Mouse (Mus musculus) forebrain, embryonic 11.5 days (tissue): ENCODE data around the gene Pagr1a. TPM values are rescaled to one million over a fixed set of nuclear protein-coding genes. Genes with fewer than 3 reads are reported as not detected.

ENCODE experiments used
- ATAC-seq: fragments of 200-750 bp; cut with Nextera tagmentation; replicated peaks from 2 replicates; pipeline ENCODE4 v1.8.0; 2017; ENCODE audit warnings: moderate TSS enrichment; ENCODE audit not compliant: low FRiP score
- DNase-seq: peaks from one replicate; pipeline ENCODE4 v3.0.0-alpha.2; 2017; ENCODE audit warnings: low spot score
- H3K27ac ChIP-seq: fragments of 300-500 bp; sonication (generic); 2 replicates; pipeline ENCODE4 v1.5.1; 2014; ENCODE audit warnings: low read depth, low read length
- H3K27me3 ChIP-seq: fragments of 300-500 bp; sonication (generic); 2 replicates; pipeline ENCODE4 v1.6.1; 2014; ENCODE audit warnings: mild to moderate bottlenecking, low read length, mixed read lengths; ENCODE audit not compliant: control insufficient read depth, insufficient read depth
- H3K36me3 ChIP-seq: fragments of 300-500 bp; sonication (generic); 2 replicates; pipeline ENCODE4 v1.6.1; 2014; ENCODE audit warnings: mild to moderate bottlenecking, low read length, moderate library complexity, mixed read lengths; ENCODE audit not compliant: control insufficient read depth, insufficient read depth
- H3K4me1 ChIP-seq: fragments of 300-500 bp; sonication (generic); replicated peaks from 2 replicates; pipeline ENCODE4 v1.6.1; 2014; ENCODE audit warnings: low read length, mixed read lengths; ENCODE audit not compliant: control insufficient read depth, insufficient read depth
- H3K4me2 ChIP-seq: fragments of 300-500 bp; sonication (generic); 2 replicates; pipeline ENCODE4 v1.6.1; 2014; ENCODE audit warnings: low read depth, mild to moderate bottlenecking, low read length, moderate library complexity, mixed read lengths; ENCODE audit not compliant: severe bottlenecking
- H3K4me3 ChIP-seq: fragments of 300-500 bp; sonication (generic); 2 replicates; pipeline ENCODE4 v1.5.1; 2014; ENCODE audit warnings: low read depth, low read length
- H3K9ac ChIP-seq: fragments of 300-500 bp; sonication (generic); 2 replicates; pipeline ENCODE4 v1.6.1; 2014; ENCODE audit warnings: low read length
- H3K9me3 ChIP-seq: fragments of 300-500 bp; sonication (generic); 2 replicates; pipeline ENCODE4 v1.6.1; 2016; ENCODE audit warnings: low read length, mixed read lengths; ENCODE audit not compliant: control insufficient read depth
- WGBS: fragments of 180-500 bp; shearing (Covaris S2); extraction: QIAGEN DNeasy Blood & Tissue Kit; methylation state at CpG from one replicate; pipeline ENCODE4 v1.1.7; 2014; 5-methylcytosine and 5-hydroxymethylcytosine counted together
- microRNA-seq: library from miRNA; unstranded; fragments of <30 nt; microRNA quantifications from one replicate; pipeline ENCODE4, GENCODE M21; 2016; ENCODE audit not compliant: insufficient number of aligned reads
- polyA plus RNA-seq: library from polyadenylated mRNA; unstranded; fragments of >200 nt; fragmentation: Nextera tagmentation; extraction: Ambion mirVana; gene quantifications from 2 replicates; pipeline ENCODE4 v1.2.1, GENCODE M21; 2014

The Pagr1a gene
- polyA plus RNA-seq, 1 experiment from 2014 or later = 72.4 TPM

- ATAC-seq = no peak
- no peak for DNase-seq
- peak overlapping the region; percentile 90 for H3K9ac ChIP-seq
- no peaks in the 10 kb centered on the region; the same call in 1 of the 2 replicates for H3K36me3 ChIP-seq
- H3K27ac ChIP-seq = no peak overlapping the region
- 28% methylated on average over 14 of the region's 14 CpGs for WGBS
- H3K27me3 ChIP-seq = no peaks in the 10 kb centered on the region
- peak overlapping the region; percentile 84 for H3K4me2 ChIP-seq
- peak overlapping the region; percentile 98 for H3K4me3 ChIP-seq
- H3K4me1 ChIP-seq = peaks cover 6% of the 10 kb centered on the region; the same call in 1 of the 2 replicates
- no peaks in the 10 kb centered on the region for H3K9me3 ChIP-seq
These were observed 40.2 kb downstream of the Pagr1a start for GRCm38 (mm10) chr7:126976878-126977459.

- Histone ChIP-seq H3K27me3 (no peaks in the 10 kb centered on the region), H3K36me3 (no peaks in the 10 kb centered on the region; the same call in 1 of the 2 replicates), H3K27ac (peak within 1 kb of the TSS; percentile 86), H3K4me1 (peaks cover 6% of the 10 kb centered on the region; the same call in 1 of the 2 replicates), H3K4me2 (peak within 1 kb of the TSS; percentile 84), H3K9ac (peak within 1 kb of the TSS; percentile 90), H3K9me3 (no peaks in the 10 kb centered on the region), H3K4me3 (peak within 1 kb of the TSS; percentile 98)
- under 1% methylated on average over 55 of the region's 55 CpGs for WGBS
- ATAC-seq (peak; percentile 95), DNase-seq (peak; percentile 99)
These were observed 40.9 kb downstream of the Pagr1a start, which contains the start of gene Cdiptos for GRCm38 (mm10) chr7:126975950-126976866. TSS of gene Cdiptos (minus strand) at chr7:126976098.

GRCm38 (mm10) chr7:126975893-126975949, 41.4 kb downstream of the Pagr1a start, which contains the start of gene Cdipt:
TSS of gene Cdipt (plus strand) at chr7:126975914.
- 11% methylated on average over 1 of the region's 1 CpGs for WGBS
- ATAC-seq = no peak
- DNase-seq = no peak
- Histone ChIP-seq H3K27me3 (no peaks in the 10 kb centered on the region), H3K36me3 (no peaks in the 10 kb centered on the region; the same call in 1 of the 2 replicates), H3K4me1 (peaks cover 6% of the 10 kb centered on the region; the same call in 1 of the 2 replicates), H3K4me2 (peak within 1 kb of the TSS; percentile 84), H3K9me3 (no peaks in the 10 kb centered on the region), H3K9ac (peak within 1 kb of the TSS; percentile 90), H3K27ac (peak within 1 kb of the TSS; percentile 86), H3K4me3 (peak within 1 kb of the TSS; percentile 98)

GRCm38 (mm10) chr7:126975493-126975892, 41.7 kb downstream of the Pagr1a start:
- no peak overlapping the region for H3K27ac ChIP-seq
- H3K36me3 ChIP-seq = no peaks in the 10 kb centered on the region; the same call in 1 of the 2 replicates
- H3K27me3 ChIP-seq = no peaks in the 10 kb centered on the region
- H3K4me1 ChIP-seq = peaks cover 6% of the 10 kb centered on the region; the same call in 1 of the 2 replicates
- peak overlapping the region; percentile 41 for H3K9ac ChIP-seq
- 12% methylated on average over 8 of the region's 8 CpGs for WGBS
- peak overlapping the region; percentile 84 for H3K4me2 ChIP-seq
- peak; percentile 25; the same call in 1 of the 2 replicates for ATAC-seq
- no peak for DNase-seq
- no peaks in the 10 kb centered on the region for H3K9me3 ChIP-seq
- peak overlapping the region; percentile 98; the same call in 1 of the 2 replicates for H3K4me3 ChIP-seq

- Histone ChIP-seq H3K9me3 (no peaks in the 10 kb centered on the region), H3K36me3 (no peaks in the 10 kb centered on the region), H3K4me1 (no peaks in the 10 kb centered on the region), H3K27me3 (peaks cover 5% of the 10 kb centered on the region), H3K4me2 (no peak overlapping the region), H3K9ac (no peak overlapping the region), H3K27ac (no peak overlapping the region), H3K4me3 (no peak overlapping the region)
- ATAC-seq (no peak), DNase-seq (no peak)
- 51% methylated on average over 6 of the region's 6 CpGs for WGBS
These were observed 49.8 kb downstream of the Pagr1a start for GRCm38 (mm10) chr7:126967361-126967760.

GRCm38 (mm10) chr7:126965568-126965967, 51.6 kb downstream of the Pagr1a start:
- WGBS = 81% methylated on average over 3 of the region's 3 CpGs
- Histone ChIP-seq H3K4me1 (no peaks in the 10 kb centered on the region), H3K4me2 (no peak overlapping the region), H3K9ac (no peak overlapping the region), H3K9me3 (no peaks in the 10 kb centered on the region), H3K27me3 (peaks cover 8% of the 10 kb centered on the region), H3K4me3 (no peak overlapping the region), H3K27ac (no peak overlapping the region), H3K36me3 (no peaks in the 10 kb centered on the region)
- DNase-seq (no peak), ATAC-seq (no peak)

Small RNA genes lying within 50 kb of the gene (microRNA-seq; reads per million reads assigned to microRNA genes)
- gene Gm44343 = not detected

Other genes with a start within 250 kb of the Pagr1a start
- gene Ypel3, start 240.4 kb downstream of the Pagr1a start, polyA plus RNA-seq = 63.9 and 80.5 TPM in 2 replicates
- 0.28 and 0.61 TPM in 2 replicates for gene Tbx6, start 235.9 kb downstream of the Pagr1a start, polyA plus RNA-seq
- gene Ppp4c, start 224.9 kb downstream of the Pagr1a start, polyA plus RNA-seq = 348 and 392 TPM in 2 replicates
- 10.2 and 10.6 TPM in 2 replicates for gene Fam57b, start 219.7 kb downstream of the Pagr1a start, polyA plus RNA-seq
- gene 4930451I11Rik, start 185.7 kb downstream of the Pagr1a start, polyA plus RNA-seq = not detected in 2 replicates
- gene Doc2a, start 169.9 kb downstream of the Pagr1a start, polyA plus RNA-seq = 9.3 and 11.2 TPM in 2 replicates
- gene Hirip3, start 155.4 kb downstream of the Pagr1a start, polyA plus RNA-seq = 29.9 and 38.8 TPM in 2 replicates
- gene Ino80e, start 155.0 kb downstream of the Pagr1a start, polyA plus RNA-seq = 117 and 118 TPM in 2 replicates
- 43.4 and 44.8 TPM in 2 replicates for gene Taok2, start 132.6 kb downstream of the Pagr1a start, polyA plus RNA-seq
- gene Tmem219, start 94.4 kb downstream of the Pagr1a start, polyA plus RNA-seq = 21.3 and 24.4 TPM in 2 replicates
- 26.5 and 28.8 TPM in 2 replicates for gene Kctd13, start 88.5 kb downstream of the Pagr1a start, polyA plus RNA-seq
- 0.25 and 0.40 TPM in 2 replicates for gene Asphd1, start 67.8 kb downstream of the Pagr1a start, polyA plus RNA-seq
- gene Sez6l2, start 66.8 kb downstream of the Pagr1a start, polyA plus RNA-seq = 6.3 and 6.7 TPM in 2 replicates
- gene Cdipt, start 41.4 kb downstream of the Pagr1a start, polyA plus RNA-seq = 68.0 and 78.7 TPM in 2 replicates
- 0.88 and 1.4 TPM in 2 replicates for gene Cdiptos, start 41.3 kb downstream of the Pagr1a start, polyA plus RNA-seq
- 3.9 and 4.4 TPM in 2 replicates for gene Mvp, start 2.7 kb downstream of the Pagr1a start, polyA plus RNA-seq
- not detected in 2 replicates for gene Pagr1b, start 868 bp downstream of the Pagr1a start, polyA plus RNA-seq
- gene Gm42742, start 3.7 kb upstream of the Pagr1a start, polyA plus RNA-seq = 60.9 and 64.7 TPM in 2 replicates
- 9.6 and 10.3 TPM in 2 replicates for gene Prrt2, start 3.9 kb upstream of the Pagr1a start, polyA plus RNA-seq
- gene Maz, start 9.7 kb upstream of the Pagr1a start, polyA plus RNA-seq = 106 and 132 TPM in 2 replicates
- gene Kif22, start 25.1 kb upstream of the Pagr1a start, polyA plus RNA-seq = 207 and 208 TPM in 2 replicates
- not detected in 2 replicates for gene Zg16, start 70.0 kb upstream of the Pagr1a start, polyA plus RNA-seq
- gene AI467606, start 74.0 kb upstream of the Pagr1a start, polyA plus RNA-seq = 0.47 and 0.85 TPM in 2 replicates
- 5.4 and 5.5 TPM in 2 replicates for gene Qprt, start 104.9 kb upstream of the Pagr1a start, polyA plus RNA-seq
- 0.11 and 0.12 TPM in 2 replicates for gene Spn, start 120.5 kb upstream of the Pagr1a start, polyA plus RNA-seq
- 96.5 and 104 TPM in 2 replicates for gene Cd2bp2, start 178.7 kb upstream of the Pagr1a start, polyA plus RNA-seq
- 31.7 and 36.5 TPM in 2 replicates for gene Tbc1d10b, start 191.1 kb upstream of the Pagr1a start, polyA plus RNA-seq
- gene Mylpf, start 191.5 kb upstream of the Pagr1a start, polyA plus RNA-seq = 11.2 and 11.3 TPM in 2 replicates
- gene Zfp553, start 215.7 kb upstream of the Pagr1a start, polyA plus RNA-seq = 41.8 and 43.3 TPM in 2 replicates
- gene Sept1, start 215.8 kb upstream of the Pagr1a start, polyA plus RNA-seq = 32.8 and 36.6 TPM in 2 replicates
- 53.8 and 62.5 TPM in 2 replicates for gene Zfp771, start 226.9 kb upstream of the Pagr1a start, polyA plus RNA-seq
- 265 and 279 TPM in 2 replicates for gene Dctpp1, start 243.4 kb upstream of the Pagr1a start, polyA plus RNA-seq